Mouse (Mus musculus) heart, adult 8-10 months (tissue): ENCODE results near the gene Ajuba. TPM values are rescaled to one million over a fixed set of nuclear protein-coding genes. Genes with fewer than 3 reads are reported as not detected.

ENCODE experiments used
- DNase-seq: peaks from one replicate; pipeline ENCODE4 v3.0.0; 2022; ENCODE audit warnings: low spot score
- total RNA-seq, 4 experiments: library from RNA; stranded (reverse); gene quantifications; 2 replicates each; pipeline ENCODE4 v1.2.4; 2022

The Ajuba gene
- total RNA-seq, 4 experiments from 2014 or later, result 4.6 to 5.2 (median 4.7) TPM

DNA sequence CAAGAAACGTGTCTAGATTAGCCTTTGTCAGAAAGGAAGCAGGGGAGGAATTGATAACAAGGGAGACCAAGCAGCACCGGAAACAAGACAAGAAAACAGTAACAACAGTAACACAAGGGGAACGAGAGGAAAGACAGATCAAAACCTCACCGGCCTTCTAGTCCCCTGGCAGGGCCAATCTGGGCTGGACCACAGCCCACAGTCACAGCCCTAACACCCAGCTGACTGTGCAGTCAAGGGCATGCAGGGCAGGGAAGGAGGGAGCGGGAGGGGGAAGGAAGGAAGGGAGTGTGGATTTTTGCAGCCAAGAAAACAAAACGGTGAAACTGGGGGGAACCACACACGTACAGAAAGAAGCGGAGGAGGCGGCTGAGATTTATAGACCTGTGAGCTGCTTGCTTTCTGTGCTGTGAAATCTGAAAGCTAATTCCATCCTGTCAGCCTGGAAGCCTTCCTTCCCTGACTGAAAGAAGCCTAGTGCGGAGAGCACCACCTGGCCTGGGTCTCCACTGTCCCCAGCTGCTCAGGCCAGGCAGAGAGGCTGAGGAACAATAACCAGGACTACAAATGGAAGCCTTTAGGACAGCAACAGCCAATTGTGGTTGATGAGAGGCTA lies 15.1 kb upstream of the Ajuba start:
- no peak for DNase-seq

DNA sequence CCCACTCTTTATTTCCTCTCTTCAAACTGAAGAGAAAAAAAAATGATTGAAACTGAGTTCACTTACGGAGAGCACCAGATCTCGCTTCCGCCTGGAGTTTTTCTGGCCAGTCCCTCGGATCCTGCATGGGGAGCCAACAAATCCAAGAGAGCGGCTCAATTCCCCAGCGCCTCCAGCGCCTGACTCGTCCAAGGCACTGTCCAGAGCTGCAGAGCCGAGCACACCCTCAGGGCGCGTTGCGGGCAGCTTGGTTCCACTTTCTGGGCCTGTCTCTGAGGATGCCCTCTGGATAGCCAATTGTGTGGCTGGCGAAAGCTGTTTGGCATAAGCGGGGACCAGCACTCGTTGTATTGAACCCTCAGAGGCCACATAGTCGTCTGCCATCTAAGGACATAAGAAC lies 13.7 kb upstream of the Ajuba start:
- DNase-seq, result no peak

DNA sequence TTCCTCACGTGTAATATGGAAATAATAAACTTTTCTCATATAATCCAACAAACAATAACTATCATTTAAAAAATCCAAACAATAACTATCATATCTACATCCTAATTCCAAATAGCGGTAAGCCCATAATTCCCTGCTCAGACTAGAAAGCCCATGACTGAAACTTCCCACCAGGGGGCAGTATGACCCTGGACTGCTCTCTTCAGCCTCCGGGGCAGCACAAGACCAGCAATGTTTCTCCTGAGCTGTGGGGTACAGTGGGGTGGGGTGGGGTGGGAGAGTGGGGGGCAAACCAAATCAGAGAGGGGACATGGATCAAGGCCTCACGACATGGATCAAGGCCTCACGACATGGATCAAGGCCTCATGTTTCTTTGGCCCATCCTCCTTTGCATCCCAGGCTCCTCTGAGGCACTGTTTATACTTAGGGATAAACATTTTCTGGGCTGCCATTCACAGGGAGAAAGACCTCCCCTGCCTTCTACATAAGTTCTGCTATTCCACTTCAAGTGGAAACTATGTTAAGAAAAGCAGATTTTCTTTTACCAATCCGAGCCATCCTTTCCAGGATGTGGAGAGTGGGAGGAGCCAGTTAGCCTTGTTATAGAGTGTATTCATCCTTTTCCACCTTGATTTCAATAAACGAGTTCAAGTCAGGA lies 6.5 kb upstream of the Ajuba start:
- peak; percentile 67 for DNase-seq

DNA sequence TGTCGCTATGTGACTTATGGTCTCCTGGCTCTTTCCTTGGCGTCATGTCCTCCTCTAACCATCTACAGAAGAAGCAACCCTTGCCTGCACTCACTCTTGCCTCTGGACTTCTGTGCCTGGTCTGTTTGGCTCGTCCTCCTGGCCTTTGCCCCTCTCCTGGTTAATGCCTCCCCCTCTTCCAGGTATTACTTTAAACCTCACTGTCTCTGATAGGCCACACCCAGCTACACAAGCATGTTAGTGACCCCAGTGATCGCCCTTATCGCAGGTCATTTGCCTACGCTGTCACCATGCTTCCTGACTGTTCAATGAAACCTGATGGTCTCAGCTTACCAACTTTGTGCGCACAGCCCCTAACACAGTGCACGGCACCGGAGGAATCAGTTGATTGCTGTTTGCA lies 5.2 kb upstream of the Ajuba start:
- DNase-seq, result no peak

DNA sequence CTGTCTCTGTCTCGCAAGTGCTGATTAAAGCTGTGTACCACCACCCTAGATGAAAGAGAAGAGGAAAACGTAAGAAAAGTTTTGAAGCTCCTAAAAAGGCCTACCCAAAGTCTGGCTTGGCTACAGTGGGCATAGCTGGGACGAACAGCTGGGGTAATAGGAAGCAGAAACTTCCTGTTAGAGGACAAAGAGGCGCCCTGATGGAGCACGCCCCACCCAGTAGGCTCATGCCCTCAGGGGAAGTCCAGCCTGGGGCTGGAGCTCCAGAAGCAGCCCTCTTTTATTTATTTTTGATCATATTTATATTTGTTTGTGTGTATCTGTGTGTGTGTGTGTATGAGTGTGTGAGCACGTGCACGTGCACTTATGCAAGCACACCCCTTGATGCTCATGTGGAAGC lies 2.3 kb upstream of the Ajuba start:
- DNase-seq, result no peak

DNA sequence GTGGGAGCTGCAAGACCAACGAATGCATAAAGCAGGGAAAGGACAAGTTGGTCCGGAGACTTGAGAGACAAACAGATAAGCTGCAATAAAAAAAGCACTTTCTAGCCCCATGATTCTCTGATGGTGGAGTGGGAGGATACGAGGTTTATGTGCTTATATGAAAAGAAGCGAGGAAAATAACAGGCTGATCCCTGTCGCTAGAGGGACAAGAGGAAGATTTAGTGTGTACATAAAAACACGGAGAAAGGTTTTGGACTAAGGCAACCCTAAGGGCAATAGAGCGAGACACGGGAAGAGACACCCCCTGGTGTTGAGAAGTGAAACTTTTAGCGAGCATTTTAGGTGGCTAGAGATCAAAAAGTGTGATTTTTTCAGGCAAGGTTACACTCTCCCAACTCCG lies 705 bp upstream of the Ajuba start:
- DNase-seq, result no peak

DNA sequence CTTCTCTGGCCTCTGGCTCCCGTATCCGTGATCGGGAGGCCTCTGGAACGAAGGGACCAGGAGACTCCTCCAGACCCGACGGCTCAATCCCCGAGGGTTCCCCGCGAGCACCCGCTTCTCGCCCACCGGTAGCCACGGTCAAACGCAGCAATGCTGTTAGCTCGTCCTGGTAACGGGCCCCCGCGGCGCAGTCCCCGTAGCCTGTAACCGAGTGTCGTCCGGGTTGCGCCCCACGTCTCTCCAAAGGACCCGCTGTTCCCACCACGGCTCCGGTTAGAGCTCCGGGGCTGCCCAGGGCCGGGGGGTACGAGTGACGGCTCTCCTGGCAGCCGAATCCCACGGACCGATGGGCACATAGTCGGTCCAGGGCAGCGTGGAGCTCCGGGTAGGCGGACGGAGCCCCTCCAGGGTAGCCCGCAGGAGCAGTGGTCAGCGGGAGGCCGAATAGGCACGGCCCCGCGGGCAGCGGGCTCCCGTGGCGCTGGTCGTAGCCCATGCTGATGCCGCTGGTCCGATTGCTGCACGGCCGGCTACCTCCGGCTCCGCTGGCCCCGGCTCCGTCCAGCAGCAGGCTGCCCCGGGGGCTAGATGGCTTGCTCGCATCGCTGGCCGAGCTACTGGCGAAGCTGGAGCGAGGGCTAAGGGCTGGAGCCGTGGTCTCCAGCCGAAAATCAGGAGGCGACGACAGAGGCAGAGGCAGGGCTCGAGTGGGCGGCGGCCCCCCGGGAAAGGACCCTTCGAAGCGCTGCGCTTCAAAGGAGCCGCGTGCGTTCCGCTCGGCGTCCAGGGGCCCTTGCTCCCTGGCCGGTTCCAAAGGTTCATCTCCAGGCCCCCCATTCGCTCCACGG lies 893 bp downstream of the Ajuba start:
- DNase-seq, result no peak

DNA sequence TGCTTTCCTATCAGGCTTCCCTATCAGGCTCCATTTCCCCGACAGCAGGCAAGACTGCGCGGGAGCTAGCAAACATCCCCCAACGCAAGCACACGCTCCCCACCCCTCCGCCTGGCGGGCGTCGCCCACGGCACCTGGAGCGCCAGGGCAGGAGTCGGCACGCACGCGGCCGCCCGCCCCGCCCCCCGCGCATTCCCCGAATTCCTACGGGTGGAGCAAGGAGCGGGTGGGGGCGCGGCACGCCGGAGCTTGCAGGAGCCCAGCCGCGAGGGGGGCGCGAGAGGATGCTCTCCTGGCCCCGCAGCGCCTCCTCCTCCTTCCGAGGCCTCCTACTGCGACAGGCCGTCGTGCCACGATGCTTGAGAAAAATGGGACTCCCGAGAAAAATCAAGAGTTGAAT lies 1.7 kb downstream of the Ajuba start:
- DNase-seq, result no peak

DNA sequence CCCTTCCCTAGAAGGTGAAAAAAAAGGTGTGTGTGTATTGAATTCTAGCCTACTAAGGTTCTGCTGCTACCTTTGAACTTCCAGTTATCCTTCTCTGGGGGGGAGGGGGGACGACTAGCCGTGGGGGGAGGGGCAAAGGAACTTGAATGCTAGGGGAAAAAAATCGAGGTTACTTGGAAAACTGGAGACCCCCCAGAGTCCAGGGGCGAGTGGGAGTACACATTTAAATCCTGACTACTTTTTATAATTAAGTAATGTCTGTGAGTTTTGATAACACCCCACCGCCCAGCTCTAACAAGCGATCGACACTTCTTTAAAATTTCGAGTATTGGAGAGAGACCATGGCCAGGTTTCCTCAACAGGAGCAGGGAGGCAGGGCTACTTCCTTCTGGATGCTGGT lies 2.3 kb downstream of the Ajuba start:
- DNase-seq, result no peak

DNA sequence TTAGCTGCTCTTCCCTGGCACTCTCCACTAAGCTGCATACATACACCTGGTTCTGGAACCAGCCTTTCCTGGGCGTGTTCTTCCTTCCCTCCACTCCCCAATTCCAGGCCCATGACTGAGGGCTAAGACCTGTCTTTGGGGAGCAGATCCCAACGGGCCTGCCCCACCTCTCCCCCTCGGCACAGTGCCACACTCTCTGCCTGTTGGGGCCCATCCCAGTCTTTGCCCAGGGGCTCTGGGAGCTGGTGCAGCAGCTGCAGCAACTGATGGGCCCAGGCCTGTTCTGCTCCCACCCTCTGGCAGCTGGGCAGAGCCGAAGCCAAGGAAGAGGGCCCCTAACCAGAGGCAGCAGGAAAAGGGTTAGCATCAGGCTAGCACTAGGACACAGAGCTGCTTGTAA lies 3.1 kb downstream of the Ajuba start:
- DNase-seq, result no peak

DNA sequence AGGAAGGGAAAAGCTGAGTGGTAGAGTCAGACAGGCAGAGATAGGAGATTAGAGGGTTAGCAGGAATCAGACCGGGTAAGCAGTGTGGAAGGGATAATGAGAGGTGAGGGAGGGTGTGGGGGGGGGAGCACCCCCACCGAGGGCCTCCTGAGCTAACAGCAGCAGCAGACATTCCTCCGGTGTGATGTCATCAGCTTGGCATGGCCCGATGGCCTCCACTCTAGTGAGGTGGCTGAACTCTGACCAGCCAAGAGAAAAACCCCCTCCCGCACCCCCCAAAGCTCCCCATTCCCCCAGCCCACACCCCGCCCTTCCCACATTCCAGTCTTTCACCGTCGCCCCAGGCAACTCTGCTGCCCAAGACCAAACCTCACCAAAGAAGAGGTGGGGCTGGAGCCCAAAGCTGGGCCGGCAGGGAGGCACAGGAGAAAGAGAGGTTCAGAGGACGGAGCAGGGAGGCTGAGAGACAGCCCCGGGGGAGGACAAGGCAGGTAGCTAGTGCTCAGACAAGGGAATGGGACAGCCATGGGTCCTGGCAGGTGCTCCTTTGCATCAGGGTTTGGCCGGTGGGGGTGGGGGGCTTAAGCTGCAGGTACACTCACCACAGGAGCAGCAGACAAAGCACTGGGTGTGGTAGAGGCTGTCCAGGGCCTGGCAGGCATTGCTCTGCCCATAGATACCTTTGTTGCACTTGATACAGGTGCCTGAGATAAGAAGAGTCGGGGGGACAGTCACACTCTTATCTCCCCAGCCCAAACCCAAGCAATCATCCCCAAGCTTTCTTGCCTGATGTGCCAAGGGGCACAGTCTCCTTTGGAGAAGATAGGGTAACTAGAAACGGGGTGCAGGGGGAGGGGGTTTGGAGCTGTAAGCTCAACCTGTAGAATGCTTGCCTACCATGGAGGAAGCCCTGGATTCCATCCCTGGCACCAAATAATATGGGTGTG lies 4.3 kb downstream of the Ajuba start:
- no peak for DNase-seq

DNA sequence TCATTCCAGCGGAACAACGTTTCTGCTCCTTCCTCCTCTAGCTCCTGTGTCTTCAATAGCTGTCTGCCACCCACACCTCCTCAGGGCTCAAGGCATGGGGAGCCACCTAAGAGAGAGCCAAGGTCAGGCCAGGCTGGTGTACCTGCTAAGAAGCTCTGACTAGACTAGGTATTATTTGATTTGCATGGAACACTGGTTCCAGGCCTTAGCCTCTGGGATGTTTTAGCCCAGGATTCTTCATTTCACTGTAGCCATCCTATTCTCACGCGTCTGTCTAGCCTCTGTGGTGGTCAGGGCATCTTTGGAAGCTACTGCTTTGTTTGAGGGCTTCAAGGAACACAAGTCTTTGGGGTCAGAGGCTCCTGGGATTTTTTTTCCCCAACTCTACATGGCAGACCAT lies 5.2 kb downstream of the Ajuba start:
- DNase-seq, result no peak

DNA sequence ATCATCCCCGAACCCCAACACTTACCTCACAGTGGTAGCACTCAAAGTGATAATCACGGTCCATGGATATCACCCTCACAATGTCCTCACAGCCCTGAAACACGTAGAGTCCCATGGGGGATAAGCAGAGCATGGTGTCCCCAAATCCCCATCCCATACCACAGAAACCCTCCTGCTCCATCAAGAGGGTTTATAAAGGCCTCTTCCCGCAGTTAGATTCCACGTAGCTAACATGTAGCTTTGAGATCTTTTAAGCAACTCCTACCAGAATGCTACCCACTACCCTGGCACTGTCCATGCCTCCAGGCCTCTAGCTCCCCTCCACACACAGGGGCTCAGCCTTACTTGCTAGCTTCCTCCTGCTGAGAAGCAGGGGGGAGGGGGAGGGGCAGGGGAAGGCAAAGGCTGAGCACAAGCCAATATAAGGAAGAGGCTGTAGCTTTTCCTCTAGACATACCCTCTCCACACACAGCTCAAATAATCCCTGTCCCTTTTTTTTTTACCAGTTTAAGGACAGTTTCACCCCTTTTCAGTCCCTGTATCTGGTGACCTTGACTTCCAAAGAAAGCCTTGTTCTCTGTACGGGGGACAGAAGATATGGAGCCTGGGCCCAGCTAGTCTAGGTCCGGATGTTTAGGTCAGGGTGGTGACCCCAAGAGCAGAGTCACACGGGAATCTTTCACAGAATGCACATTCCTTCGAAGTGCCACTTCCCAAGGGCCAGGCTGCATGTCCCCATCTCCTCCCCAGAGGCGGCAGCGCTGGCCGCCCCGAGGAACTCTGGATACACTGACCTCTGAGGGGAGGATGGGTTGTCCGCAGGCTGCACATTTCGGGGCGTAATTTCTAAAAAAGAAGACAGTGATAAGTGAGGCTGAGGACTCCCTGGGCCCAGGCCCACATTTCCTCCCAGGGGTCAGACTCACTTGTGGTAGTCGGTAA lies 7.6 kb downstream of the Ajuba start:
- no peak for DNase-seq

DNA sequence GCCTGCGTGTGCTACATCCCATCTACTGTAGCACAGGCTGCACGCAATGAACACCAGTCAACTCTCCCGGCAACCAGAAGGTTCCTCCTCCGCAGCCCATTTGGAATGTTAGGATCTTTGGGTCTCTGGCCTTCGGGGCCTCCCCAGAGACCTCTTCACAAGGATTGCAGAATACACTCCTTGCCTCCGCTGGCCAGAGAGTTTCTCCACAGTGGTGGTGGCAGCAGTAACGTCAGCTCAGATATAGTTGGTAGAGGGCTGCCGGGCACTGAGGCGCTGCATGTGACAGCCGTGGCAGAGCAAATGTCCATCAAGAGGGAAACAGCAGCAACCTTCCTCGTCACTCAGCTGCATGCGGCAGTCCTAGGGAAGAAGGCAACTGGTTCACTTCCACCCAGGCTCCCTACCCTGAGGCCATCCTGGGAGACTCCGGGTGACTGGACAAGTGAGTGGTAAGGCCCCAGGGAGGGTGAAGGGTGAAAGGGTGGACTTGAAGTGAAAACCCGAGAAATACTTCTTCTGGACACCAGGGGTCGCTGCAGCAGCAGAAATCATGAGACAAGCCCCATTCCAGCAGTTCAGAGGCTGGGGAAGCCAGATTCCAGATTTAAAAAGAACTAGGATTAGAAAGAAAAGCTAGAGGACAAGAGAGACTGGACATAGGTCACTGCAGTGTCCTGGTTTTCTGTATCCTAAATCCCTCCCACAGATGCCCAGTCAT lies 8.5 kb downstream of the Ajuba start:
- DNase-seq, result peak; percentile 78

DNA sequence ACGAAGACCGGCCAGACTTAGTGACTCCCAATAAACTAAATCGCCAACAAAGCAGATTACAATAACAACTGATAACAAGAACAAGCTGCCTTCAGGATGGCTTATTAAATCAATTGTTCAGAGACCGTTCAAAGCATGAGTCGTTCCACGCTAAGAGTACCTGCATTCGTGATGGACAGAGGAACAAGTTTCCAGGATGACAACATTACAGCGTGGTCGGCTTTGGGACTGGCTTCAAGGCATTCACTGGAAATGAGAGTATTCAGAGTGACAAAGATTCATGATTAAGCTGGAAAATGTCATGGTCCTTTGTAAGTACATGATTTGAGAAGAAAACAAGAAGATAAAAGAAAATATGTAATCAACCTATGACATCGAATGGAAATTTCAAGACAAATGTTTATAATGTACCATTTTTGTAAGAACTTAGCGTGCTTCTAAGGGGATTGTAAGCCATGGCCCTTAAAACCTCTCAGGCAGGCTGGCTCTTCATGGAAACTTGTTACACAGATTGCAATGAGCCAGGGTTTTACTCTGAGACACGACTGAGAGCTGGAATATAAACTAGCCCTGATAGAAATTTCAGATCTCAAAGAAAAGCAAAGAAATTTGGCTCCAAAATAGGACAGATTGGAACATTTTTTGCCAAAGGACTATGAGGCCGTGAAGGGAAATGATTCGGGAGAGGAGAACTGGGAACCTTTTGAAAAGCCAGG lies 16.7 kb downstream of the Ajuba start:
- DNase-seq, result no peak

DNA sequence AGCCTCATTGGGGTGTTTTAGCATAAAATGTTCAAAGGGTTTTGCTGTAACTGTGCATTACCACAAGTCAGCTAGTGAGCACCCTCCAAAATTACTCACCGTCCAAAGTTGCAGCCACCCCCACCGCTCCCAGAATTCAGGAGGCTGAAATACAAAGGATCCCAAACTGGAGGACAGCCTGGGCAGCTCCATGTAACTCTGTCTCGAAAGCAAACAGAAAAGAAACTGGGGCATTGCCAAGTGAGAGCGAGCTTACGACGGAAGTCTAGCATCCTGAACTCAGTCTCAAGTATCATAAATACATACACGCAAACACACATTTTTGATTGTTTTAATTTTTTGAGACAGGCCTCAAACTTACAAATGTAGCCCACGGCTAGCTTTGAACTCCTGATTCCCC lies 20.0 kb downstream of the Ajuba start:
- no peak for DNase-seq

DNA sequence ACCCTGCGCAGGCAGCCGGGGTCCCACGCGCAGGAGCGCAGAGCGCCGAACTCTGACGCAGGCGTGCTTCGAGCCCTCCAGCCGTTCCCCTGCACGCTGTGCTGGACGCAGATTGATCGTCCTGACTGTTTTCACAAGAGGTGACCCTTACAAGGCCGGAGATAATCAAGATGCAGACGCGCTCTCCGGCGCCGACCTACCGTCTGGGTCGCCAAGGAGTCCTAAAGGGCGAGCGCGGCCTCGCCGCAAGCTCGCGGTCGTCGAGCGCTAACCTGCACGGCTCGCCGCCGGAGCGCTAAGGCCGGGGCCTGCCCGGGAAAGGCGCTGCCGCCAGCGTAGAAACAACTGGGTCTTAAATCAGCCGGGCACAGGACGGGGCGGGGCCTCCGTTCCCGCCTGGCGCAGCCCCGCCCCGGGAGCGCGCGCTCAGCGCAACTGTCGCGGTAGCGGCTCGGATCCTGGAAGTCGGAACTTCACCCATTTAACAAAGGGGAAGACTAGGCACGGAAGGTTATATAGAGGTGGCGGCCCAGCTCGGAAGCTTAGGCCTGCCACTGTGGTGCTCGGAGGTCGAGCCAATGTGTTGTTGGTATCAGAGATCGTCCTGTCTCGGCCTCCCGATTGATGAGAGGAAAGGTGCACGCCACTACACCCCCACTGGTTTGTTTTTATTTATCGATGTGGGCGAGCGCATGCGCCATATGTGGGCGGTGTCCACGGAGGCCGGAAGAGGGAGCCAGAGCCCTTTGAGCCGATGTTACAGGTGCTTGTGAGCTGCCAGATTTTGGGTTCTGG lies 23.2 kb downstream of the Ajuba start, which contains the start of gene Haus4:
Haus4 (minus strand) TSS at position 642 of the 795 bp plus-strand sequence.
- DNase-seq, result peak; percentile 74

DNA sequence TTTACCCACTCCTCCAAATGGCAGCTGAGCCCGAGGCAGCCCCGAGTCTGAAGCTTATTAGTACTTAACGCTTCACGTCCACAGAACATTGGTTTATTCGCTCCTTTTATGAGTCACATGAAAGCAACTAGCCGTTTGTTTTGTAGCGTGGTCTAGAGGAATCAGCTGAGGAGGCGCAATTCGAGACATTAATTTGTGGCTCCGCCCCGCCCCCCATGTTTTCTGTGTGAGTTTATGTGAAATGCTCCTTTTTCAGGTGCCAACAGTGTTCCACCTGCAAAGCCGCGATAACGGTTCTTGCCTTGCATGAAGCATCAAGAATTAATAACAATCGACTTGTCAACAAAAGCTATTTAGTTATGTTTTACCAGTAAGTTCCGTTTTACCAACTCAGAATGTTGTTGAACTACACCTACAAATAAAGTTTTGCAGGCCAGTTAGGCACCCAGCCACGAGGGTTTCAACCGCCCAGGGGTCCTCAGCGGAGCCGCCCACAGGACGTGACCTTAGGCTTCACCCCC lies 23.8 kb downstream of the Ajuba start:
- no peak for DNase-seq
